Mouse (Mus musculus): ENCODE measurements around the gene Donson.

DNA sequence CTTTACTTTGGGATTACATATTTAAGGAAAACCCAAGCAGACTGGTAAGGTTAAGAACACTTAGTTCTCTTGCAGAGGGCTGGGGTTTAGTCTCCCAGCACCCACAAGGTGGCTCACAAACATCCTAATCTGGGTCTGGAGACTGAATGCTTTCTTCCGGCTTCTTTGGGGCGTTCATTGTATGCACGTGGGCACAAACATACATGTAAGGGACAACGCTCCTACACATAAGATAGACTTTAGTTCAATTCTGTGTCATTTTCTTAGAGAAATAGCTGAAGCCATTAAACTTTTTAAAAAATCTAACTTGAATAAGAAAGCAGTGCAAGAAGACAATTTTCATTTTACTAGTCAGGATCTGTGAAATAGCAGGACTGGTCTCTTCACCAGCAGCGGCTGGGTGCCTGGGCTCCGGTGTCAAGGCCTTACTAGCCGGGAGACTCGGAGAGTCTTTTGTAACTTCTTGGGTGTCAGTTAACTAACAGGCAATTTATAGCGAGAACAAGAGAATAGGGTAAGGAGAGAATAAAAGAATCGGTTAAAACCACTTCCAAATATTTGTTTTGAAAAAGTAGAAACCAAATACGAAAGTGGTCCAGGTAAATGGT lies 42.5 kb downstream of the Donson start:
- no peak for TF ChIP-seq CTCF (IDR thresholded peaks at IDR 0.05; ENCODE audit: borderline replicate concordance, insufficient read depth, low read length)
- TF ChIP-seq POLR2A (IDR thresholded peaks at IDR 0.05; ENCODE audit: low read depth, low read length) = no peak

Measured in embryonic fibroblast, embryonic 13.5 days (primary cell).